Mouse (Mus musculus): Measurements from ENCODE around the gene Dupd1. TPM values are rescaled to one million over a fixed set of nuclear protein-coding genes. Genes with fewer than 3 reads are reported as not detected.

Dupd1 gene
- polyA plus RNA-seq, 1 experiment = not detected

GRCm38 (mm10) chr14:21733131-21733905, 18.9 kb upstream of the Dupd1 start:
- H3K9ac ChIP-seq (ENCODE audit: low read depth, poor library complexity, severe bottlenecking) = no peak overlapping the region
- H3K27me3 ChIP-seq (ENCODE audit: control insufficient read depth, insufficient read depth, low read length, poor library complexity, severe bottlenecking) = no peaks in the 10 kb centered on the region
- no peak overlapping the region for H3K4me3 ChIP-seq (ENCODE audit: low read depth, low read length)
- no peaks in the 10 kb centered on the region for H3K4me1 ChIP-seq (ENCODE audit: control insufficient read depth, insufficient read depth, low read length)
- no peaks in the 10 kb centered on the region for H3K36me3 ChIP-seq (ENCODE audit: control insufficient read depth, insufficient read depth, low read length, poor library complexity, severe bottlenecking)
- H3K27ac ChIP-seq (ENCODE audit: insufficient read depth, low read length) = no peak overlapping the region
- H3K9me3 ChIP-seq (replicated peaks; ENCODE audit: control insufficient read depth, insufficient read depth, low read length, poor library complexity, severe bottlenecking) = no peaks in the 10 kb centered on the region
- TF ChIP-seq POLR2A (IDR thresholded peaks at IDR 0.05; ENCODE audit: insufficient read depth, low read length) (no peak), CTCF (IDR thresholded peaks at IDR 0.05; ENCODE audit: low read depth, low read length) (no peak), EP300 (IDR thresholded peaks at IDR 0.05; ENCODE audit: insufficient read depth, low read depth, low read length) (no peak)

- Histone ChIP-seq H3K36me3 (ENCODE audit: control insufficient read depth, insufficient read depth, low read length, poor library complexity, severe bottlenecking) (no peaks in the 10 kb centered on the region), H3K27me3 (ENCODE audit: control insufficient read depth, insufficient read depth, low read length, poor library complexity, severe bottlenecking) (no peaks in the 10 kb centered on the region), H3K27ac (ENCODE audit: insufficient read depth, low read length) (no peak overlapping the region), H3K4me3 (ENCODE audit: low read depth, low read length) (no peak overlapping the region), H3K9me3 (replicated peaks; ENCODE audit: control insufficient read depth, insufficient read depth, low read length, poor library complexity, severe bottlenecking) (no peaks in the 10 kb centered on the region), H3K9ac (ENCODE audit: low read depth, poor library complexity, severe bottlenecking) (no peak overlapping the region), H3K4me1 (ENCODE audit: control insufficient read depth, insufficient read depth, low read length) (no peaks in the 10 kb centered on the region)
- TF ChIP-seq CTCF (IDR thresholded peaks at IDR 0.05; ENCODE audit: low read depth, low read length) (no peak), POLR2A (IDR thresholded peaks at IDR 0.05; ENCODE audit: insufficient read depth, low read length) (no peak), EP300 (IDR thresholded peaks at IDR 0.05; ENCODE audit: insufficient read depth, low read depth, low read length) (no peak)
These were observed 15.6 kb upstream of the Dupd1 start for GRCm38 (mm10) chr14:21729936-21730335.

DNA sequence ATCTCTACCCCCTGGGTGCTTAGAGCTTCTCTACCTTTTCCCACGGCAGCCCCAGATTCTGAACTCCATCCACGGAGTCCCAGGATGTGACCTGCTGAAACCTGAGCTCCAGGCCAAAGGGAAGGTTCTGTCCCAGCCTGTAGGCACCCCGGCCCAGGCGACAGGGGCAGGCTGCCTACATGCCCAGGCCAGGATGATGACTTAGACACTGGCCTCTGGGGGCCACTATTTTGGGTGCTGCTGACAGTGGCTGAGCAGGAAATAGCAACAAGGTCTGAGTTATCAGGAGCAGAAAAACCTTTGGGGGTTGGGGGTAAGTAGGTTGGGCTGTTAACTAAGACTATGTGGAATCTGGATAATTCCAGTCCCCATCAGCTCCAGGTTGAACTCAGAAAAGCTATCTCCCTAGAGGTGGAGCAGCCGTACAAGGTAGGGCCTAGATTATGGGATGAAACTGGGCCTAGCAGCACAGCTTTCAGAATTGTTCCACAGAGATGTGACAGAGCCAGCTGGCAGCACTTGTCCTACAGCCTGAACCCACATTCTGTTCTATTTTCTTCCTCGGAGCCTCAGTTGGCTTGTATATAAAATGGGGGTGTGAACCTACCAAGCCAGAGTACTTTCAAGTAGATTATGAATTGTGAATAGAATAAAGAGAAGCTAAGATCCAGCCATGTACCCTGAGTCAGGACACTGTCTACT, 14.8 kb upstream of the Dupd1 start:
- H3K36me3 ChIP-seq (ENCODE audit: control insufficient read depth, insufficient read depth, low read length, poor library complexity, severe bottlenecking) = no peaks in the 10 kb centered on the region
- no peak overlapping the region for H3K4me3 ChIP-seq (ENCODE audit: low read depth, low read length)
- no peaks in the 10 kb centered on the region for H3K27me3 ChIP-seq (ENCODE audit: control insufficient read depth, insufficient read depth, low read length, poor library complexity, severe bottlenecking)
- no peak overlapping the region for H3K27ac ChIP-seq (ENCODE audit: insufficient read depth, low read length)
- H3K9ac ChIP-seq (ENCODE audit: low read depth, poor library complexity, severe bottlenecking) = no peak overlapping the region
- TF ChIP-seq POLR2A (IDR thresholded peaks at IDR 0.05; ENCODE audit: insufficient read depth, low read length) = no peak
- TF ChIP-seq CTCF (IDR thresholded peaks at IDR 0.05; ENCODE audit: low read depth, low read length) = no peak
- TF ChIP-seq EP300 (IDR thresholded peaks at IDR 0.05; ENCODE audit: insufficient read depth, low read depth, low read length) = no peak
- H3K9me3 ChIP-seq (replicated peaks; ENCODE audit: control insufficient read depth, insufficient read depth, low read length, poor library complexity, severe bottlenecking) = no peaks in the 10 kb centered on the region
- H3K4me1 ChIP-seq (ENCODE audit: control insufficient read depth, insufficient read depth, low read length) = no peaks in the 10 kb centered on the region

- TF ChIP-seq EP300 (IDR thresholded peaks at IDR 0.05; ENCODE audit: insufficient read depth, low read depth, low read length) (no peak), POLR2A (IDR thresholded peaks at IDR 0.05; ENCODE audit: insufficient read depth, low read length) (no peak), CTCF (IDR thresholded peaks at IDR 0.05; ENCODE audit: low read depth, low read length) (no peak)
- Histone ChIP-seq H3K36me3 (ENCODE audit: control insufficient read depth, insufficient read depth, low read length, poor library complexity, severe bottlenecking) (no peaks in the 10 kb centered on the region), H3K27ac (ENCODE audit: insufficient read depth, low read length) (no peak overlapping the region), H3K9me3 (replicated peaks; ENCODE audit: control insufficient read depth, insufficient read depth, low read length, poor library complexity, severe bottlenecking) (no peaks in the 10 kb centered on the region), H3K9ac (ENCODE audit: low read depth, poor library complexity, severe bottlenecking) (no peak overlapping the region), H3K4me3 (ENCODE audit: low read depth, low read length) (no peak overlapping the region), H3K27me3 (ENCODE audit: control insufficient read depth, insufficient read depth, low read length, poor library complexity, severe bottlenecking) (no peaks in the 10 kb centered on the region), H3K4me1 (ENCODE audit: control insufficient read depth, insufficient read depth, low read length) (no peaks in the 10 kb centered on the region)
These were observed 7.8 kb upstream of the Dupd1 start for GRCm38 (mm10) chr14:21722021-21722698.

DNA sequence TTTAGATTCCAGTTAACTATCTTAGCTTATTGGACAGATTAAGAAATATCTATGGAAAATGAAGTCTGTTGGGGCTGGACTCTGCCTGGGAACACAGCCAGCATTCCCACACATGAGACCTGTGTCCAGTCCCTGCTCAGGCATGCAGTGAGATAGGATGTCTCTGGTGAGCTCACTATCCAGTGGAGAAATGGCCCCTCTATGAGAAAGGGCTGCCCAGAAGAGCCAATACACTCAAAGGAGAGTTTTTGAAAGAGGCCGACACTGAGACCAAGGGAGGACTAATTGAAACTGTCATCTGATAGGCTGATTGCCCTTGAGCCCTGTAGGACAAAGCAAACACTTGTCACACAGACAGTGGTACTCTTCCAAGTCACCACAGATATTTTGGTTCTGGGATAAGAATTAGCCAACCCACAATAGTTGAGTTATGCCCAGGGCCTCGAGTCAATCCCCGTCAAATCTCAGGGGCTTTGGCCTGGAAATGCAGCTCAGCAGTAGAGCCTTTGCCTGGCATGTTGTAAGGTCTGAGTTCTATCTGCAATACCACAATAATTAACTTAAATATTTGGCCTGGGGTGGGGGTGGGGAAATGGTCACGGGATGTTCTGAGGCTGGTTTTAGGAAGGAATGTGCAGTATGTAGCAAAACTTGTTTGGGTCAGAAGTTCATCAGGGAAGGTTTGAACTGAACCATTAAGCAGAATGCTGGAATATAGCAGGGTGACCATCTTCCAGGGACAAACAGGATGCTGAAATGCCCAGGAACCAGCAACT, 6.2 kb upstream of the Dupd1 start:
- Histone ChIP-seq H3K4me1 (ENCODE audit: control insufficient read depth, insufficient read depth, low read length) (no peaks in the 10 kb centered on the region), H3K27ac (ENCODE audit: insufficient read depth, low read length) (no peak overlapping the region), H3K9me3 (replicated peaks; ENCODE audit: control insufficient read depth, insufficient read depth, low read length, poor library complexity, severe bottlenecking) (no peaks in the 10 kb centered on the region), H3K27me3 (ENCODE audit: control insufficient read depth, insufficient read depth, low read length, poor library complexity, severe bottlenecking) (no peaks in the 10 kb centered on the region), H3K4me3 (ENCODE audit: low read depth, low read length) (no peak overlapping the region), H3K36me3 (ENCODE audit: control insufficient read depth, insufficient read depth, low read length, poor library complexity, severe bottlenecking) (no peaks in the 10 kb centered on the region), H3K9ac (ENCODE audit: low read depth, poor library complexity, severe bottlenecking) (no peak overlapping the region)
- no peak for TF ChIP-seq EP300 (IDR thresholded peaks at IDR 0.05; ENCODE audit: insufficient read depth, low read depth, low read length)
- TF ChIP-seq POLR2A (IDR thresholded peaks at IDR 0.05; ENCODE audit: insufficient read depth, low read length) = no peak
- no peak for TF ChIP-seq CTCF (IDR thresholded peaks at IDR 0.05; ENCODE audit: low read depth, low read length)

All from ES-Bruce4 (cell line).